Mouse (Mus musculus): ENCODE data around the gene Tbx21.

Tbx21 gene

DNA sequence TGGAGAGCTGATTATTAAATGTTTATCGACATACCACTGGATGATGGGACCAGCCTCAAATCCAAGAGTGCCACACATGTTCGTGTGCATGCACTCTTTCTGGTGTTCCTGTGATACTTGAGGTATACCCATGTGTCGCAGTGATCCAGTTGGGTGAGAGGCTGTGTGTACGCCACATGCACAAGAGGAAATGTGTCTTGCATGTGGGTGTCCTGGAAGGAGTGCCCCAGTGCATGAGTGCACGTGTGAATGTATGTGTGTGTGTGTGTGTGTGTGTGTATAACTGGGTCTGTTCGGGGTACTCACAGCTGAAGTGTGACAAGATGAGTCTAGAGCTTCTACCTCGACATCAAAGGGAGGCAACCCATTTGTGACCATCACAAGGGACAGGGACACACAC lies 15.2 kb upstream of the Tbx21 start:
- no peak for DNase-seq

DNA sequence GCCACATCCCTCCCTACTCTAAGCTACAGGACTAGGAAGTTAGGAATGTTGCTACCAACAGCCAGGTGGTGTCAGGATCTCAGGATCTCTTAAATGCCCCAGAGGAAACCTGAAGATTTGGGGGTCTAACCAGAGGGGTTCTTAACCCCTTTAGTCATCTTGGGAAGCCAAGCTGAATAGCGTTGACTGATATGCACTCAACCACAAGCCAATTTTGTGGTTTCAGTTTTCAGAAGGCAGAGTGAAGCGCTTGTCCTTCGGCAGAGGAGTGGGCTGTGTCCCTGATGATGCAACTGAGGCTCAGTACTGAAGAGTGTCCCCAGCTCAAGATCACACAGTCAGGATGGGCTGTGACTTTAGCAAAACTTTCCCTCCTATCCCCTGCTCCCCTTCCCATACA lies 13.8 kb upstream of the Tbx21 start:
- no peak for DNase-seq

DNA sequence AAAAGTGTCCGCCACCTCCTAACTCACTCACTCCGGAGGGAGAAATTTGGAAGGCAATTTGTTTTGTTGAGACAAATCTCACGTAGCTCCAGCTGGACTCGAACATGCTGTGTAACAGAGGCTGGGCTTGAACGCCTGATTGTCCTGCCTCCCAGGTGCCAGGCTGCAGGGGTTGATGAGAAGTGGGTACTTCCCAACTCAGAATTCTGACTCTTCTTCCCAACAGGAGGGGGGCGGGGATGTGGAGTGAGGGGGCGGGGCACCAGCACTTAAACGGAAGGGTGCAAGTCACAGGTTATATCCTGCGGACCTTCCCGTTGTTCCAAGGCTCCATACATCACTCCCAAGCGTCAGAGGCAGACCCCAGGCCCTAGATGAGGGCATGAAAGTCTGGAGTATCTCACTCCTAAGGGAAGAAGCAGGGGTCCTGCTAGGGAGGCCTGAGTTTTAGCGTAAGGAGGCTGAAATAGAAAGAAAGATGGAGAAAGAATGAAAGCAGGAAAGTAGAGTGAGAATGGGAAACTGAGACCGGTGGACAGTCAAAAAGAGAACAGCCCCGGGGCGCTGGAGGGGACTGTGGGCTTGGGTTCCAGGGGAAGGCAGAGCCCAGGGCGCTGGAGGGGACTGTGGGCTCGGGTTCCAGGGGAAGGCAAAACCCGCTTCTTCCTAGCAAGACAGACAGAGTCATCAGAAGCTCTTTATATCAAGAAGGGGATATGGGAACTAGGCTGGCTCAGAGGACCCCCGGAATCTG lies 12.5 kb upstream of the Tbx21 start:
- no peak for DNase-seq

DNA sequence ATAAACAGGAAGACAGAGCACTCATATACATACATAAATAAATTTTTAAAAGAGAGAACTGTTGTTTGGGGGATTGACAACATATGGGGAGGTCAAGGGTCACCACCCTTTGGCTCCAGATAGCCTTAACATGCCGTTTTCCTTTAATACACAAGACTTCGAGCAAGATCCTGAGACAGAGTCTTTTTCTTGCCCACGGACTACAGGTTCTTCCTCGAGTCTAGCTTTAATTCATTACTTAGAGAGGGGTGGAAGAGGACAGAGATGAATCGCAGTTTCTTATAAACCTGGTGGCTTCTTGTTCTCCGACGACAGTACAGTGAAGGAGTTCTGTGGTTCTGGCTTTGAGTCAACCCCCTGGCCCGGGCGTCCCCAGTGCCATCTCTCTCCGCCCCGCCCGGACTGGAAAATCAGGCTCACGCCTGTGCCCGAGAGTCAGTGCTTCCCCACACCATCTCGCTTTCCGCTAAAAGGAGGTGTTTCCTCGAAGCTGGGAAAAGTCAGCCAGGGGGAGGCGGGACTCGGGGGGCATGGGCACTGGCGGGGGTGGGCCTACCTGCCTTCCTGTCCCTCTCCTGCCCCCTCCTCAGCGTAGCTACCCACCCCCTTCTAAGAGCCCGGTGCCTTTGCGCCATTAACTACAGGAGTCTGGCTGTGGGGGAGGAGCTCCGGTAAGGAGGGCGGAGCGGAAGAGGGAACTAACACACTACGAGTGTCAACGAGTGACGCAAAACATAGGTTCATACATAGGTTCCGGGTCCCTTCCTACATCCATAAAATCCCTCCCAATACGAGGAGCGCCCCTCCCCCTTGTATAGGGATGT lies 11.7 kb upstream of the Tbx21 start:
- DNase-seq, result no peak

GRCm38 (mm10) chr11:97124266-97125036 lies 9.3 kb upstream of the Tbx21 start:
- no peak for DNase-seq

GRCm38 (mm10) chr11:97123282-97123890 lies 8.3 kb upstream of the Tbx21 start:
- no peak for DNase-seq

GRCm38 (mm10) chr11:97120641-97121040 lies 5.5 kb upstream of the Tbx21 start:
- DNase-seq, result no peak

DNA sequence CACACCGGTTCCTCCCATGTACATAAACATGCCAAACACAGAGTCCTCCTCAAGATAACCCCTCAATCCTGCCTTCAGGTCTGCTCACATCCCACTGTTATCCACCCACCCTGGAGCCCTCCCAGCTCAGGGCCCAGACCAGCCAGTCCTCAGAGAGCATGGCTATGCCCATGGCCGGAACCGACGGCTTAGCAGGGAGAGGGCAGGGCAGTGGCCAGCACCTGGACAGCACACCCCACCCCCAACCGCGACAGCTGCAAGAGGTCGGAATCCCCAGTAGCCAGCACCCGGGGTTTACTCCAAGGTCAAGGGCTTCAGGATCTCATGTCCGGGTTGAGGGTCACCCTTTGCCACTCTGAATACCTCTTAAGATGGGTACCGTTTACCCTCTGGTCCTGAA lies 5.1 kb upstream of the Tbx21 start:
- DNase-seq, result no peak

- DNase-seq, result no peak
These were observed 666 bp upstream of the Tbx21 start for GRCm38 (mm10) chr11:97115797-97116196.

GRCm38 (mm10) chr11:97112519-97113125 lies 2.5 kb downstream of the Tbx21 start:
- DNase-seq, result no peak

- no peak for DNase-seq
These were observed 6.2 kb downstream of the Tbx21 start for GRCm38 (mm10) chr11:97108976-97109375.

GRCm38 (mm10) chr11:97104091-97104483 lies 11.0 kb downstream of the Tbx21 start:
- no peak for DNase-seq

GRCm38 (mm10) chr11:97103163-97104090 lies 11.7 kb downstream of the Tbx21 start:
- no peak for DNase-seq

DNA sequence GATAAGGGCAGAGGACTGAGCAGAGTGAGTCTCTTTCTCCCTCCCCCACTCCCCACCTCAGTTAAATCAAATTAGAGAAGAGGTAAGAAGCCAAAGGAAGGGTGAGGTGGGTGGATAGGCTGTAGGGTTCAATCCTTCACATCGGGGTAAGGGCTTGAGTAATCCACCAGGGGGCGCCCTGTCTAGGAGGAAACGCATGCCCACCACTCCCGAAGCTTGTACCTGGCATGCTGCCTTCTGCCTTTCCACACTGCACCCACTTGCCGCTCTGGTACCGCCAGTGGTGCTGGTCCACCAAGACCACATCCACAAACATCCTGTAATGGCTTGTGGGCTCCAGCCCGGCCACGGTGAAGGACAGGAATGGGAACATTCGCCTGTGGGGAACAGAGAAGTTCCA lies 13.4 kb downstream of the Tbx21 start:
- peak; percentile 27 for DNase-seq

- DNase-seq, result no peak
These were observed 16.3 kb downstream of the Tbx21 start for GRCm38 (mm10) chr11:97098791-97099190.

DNA sequence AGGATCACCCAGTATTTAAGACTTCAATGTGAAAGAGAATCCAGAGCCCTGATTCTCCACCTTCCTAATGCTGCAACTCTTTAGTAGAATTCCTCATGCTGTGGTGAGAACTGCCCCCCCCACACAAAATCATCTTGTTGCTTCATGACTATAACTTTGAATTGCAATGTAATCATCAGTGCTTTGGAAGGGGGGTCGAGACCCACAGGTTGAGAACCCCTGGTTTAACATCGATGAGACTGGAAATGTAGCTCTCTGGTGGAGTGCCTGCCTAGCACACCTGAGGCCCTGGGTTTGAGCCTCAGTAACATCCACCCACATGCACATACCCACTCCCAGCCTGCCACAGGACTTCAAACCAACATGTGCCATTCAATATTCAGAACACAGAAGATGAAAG lies 20.5 kb downstream of the Tbx21 start:
- DNase-seq, result no peak

DNA sequence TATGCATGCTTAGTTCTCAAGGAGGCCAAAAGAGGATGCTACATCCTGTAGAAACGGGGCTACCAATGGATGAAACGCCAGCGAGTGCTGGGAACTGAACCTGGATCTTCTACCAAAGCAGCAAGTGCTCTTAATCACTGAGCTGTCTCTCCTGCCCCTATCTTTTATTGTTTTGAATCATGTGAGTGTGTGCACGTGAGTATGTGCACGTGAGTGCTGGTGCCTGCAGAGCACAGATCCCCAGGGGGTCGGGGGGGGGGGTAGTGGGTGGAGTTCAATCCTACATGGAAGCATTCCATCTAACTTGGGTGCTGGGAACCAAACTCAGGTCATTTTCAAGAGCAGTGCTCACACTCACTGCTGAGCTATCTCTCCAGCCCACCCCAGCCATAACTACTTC lies 28.8 kb downstream of the Tbx21 start:
- DNase-seq, result no peak

DNA sequence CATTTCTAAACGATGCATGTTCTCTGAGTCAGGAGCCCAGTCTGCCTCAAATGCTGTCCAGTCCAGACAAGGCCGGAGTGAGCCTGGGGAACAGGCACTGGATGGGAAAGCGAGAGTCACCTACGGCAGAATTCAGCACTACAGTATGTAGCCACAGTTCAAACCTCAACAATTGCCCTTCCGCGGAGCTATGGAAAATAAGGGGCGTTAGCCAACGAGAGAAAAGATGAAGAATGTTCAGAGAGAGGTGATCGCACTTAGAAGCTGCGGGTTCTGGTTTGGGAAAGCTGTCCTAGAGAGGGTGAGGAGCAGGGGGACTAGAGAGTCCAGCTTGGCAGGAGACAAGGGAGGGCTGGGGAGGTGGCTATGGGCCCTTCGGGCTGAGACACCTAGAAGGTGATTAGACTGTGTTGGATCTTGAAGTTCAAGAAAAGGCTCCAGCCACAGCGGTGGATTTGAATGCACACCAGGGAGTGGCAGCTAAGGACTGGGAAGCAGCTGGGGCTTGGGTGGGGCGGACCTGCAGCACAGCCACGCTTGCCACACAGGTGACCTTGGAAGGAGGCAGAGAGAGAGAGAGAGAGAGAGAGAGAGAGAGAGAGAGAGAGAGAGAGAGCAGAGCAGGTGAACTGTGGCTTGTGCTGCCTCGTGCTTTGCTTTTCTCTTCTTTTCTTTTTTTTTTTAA lies 30.2 kb downstream of the Tbx21 start:
- DNase-seq, result no peak

DNA sequence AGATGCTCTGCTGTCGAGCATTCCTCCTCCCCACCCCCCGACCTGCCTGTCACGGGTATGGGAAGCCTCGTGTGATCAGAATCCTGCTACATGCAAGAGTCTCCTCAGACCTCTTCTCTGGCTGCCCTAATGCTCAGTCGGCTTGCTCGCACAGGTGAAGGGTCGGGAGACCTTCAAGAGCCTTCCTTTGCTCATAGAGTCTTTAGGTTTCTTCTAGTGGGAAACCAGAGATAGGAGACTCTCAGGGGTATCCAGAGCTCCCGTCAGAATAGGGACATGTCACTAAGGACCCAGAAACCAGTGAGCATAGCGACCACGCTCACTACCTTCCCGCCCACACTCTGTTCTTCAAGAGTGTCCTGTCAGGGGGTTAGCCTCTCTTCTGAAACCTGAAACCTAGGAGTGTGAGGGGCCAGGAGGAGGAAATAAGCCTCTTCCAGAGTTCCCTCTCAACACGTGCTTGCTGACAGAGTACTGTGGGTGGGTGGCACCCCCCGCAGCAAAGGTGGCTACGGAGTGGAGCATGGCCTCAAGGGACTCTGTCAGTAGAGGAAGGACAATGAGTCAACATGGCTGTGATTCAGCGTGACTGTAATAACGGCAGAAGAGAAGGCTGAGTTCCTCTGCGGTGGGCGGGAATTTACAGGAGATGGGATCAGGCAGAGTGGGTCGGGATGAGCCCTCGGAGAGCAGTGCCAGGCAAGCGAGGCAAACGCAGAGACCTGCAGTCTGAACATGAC lies 31.6 kb downstream of the Tbx21 start:
- DNase-seq, result peak; percentile 80

GRCm38 (mm10) chr11:97082977-97083376 lies 32.2 kb downstream of the Tbx21 start:
- DNase-seq, result peak; percentile 70
